Mouse (Mus musculus) layer of hippocampus, postnatal 36 days (tissue): ENCODE results near the gene RPS10-NUDT3. TPM values are rescaled to one million over a fixed set of nuclear protein-coding genes. Genes with fewer than 3 reads are reported as not detected.
A peak's percentile ranks its signal among the peaks of the same experiment; 100 is the strongest.
"Not testable (repeated sequence)": the region's sequence is repeated elsewhere in the genome, so short reads cannot be mapped to it uniquely, and the experiment has no call there.

Experiments used
- DNase-seq, 2 experiments: peaks; one replicate each; pipeline ENCODE4 v3.0.0; 2022
- total RNA-seq, 2 experiments: library from RNA; stranded (reverse); gene quantifications; 2 replicates each; pipeline ENCODE4 v1.2.3; 2021

Gene RPS10-NUDT3
- total RNA-seq, 2 experiments from 2014 or later: not detected

DNA sequence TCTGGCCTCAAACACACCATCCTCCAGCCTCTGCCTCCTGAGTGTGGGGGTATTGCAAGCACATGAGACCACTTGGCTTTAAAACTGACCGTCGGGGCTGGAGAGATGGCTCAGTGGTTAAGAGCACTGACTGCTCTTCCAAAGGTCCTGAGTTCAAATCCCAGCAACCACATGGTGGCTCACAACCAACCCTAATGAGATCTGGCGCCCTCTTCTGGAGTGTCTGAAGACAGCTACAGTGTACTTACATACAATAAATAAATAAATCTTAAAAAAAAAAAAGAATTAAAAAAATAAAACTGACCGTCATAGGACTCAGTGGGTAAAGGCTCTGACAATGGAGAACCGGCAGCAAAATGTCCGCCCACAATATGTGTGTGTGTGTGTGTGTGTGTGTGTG, 4.8 kb upstream of the RPS10-NUDT3 start:
- not testable (repeated sequence) for DNase-seq

GRCm38 (mm10) chr17:27638921-27639332, 3.9 kb upstream of the RPS10-NUDT3 start:
- DNase-seq: peak; percentile 56 to 64

GRCm38 (mm10) chr17:27637333-27637732, 2.3 kb upstream of the RPS10-NUDT3 start:
- DNase-seq: no peak

GRCm38 (mm10) chr17:27636132-27637020, 1.4 kb upstream of the RPS10-NUDT3 start, which contains the start of gene Rps10:
Gene Rps10, minus strand, starts transcription at chr17:27636669.
- DNase-seq: no peak

- not testable (repeated sequence) for DNase-seq
Observed at GRCm38 (mm10) chr17:27635575-27635903, 517 bp upstream of the RPS10-NUDT3 start.

DNA sequence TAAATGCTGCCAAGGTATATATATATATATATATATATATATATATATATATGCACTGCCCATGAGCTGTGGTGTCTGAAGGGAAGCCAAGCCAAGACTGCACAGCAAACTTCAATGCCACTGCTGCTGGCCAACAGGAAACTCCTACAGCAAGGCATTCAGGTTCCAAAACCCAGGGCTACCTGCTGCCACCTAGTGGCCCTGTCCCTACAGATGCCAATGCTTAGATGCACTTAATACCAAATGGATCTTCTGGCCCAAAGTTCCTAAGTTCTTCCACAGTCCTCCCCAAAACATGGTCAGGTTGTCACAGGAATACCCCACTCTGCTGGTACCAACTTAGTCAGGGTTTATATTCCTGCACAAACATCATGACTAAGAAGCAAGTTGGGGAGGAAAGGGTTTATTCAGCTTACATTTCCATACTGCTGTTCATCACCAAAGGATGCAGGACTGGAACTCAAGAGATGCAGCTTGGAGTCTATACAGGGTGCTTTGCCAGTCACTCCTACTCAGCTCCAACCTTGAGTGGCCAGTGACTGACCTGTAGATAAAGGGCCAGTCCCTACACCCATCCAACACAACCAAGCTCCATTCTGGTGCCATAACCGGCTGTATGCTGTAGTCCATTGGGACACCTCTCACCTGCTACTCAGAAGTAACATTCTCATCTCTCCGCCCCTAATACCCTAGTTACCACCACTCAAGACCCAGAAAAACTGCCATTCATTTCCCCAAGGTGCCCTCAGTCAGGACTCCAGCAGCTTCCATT, 5.6 kb downstream of the RPS10-NUDT3 start:
- DNase-seq: peak; percentile 69 to 74

DNA sequence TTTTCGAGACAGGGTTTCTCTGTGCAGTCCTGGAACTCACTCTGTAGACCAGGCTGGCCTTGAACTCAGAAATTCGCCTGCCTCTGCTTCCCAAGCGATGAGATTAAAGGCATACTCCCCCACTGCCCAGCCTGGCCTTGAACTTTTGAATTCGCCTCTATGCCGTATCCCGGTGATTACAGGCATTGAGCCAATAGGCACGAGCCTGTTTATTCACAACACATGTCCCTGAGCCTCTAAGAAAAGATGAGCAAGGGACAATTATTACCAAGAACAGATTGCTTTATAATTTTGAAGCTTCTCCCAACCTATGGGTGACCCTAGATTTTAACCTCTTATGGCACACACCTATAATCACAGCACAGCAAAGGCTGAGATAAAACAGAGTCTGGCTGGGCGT, 6.6 kb downstream of the RPS10-NUDT3 start:
- DNase-seq: no peak

DNA sequence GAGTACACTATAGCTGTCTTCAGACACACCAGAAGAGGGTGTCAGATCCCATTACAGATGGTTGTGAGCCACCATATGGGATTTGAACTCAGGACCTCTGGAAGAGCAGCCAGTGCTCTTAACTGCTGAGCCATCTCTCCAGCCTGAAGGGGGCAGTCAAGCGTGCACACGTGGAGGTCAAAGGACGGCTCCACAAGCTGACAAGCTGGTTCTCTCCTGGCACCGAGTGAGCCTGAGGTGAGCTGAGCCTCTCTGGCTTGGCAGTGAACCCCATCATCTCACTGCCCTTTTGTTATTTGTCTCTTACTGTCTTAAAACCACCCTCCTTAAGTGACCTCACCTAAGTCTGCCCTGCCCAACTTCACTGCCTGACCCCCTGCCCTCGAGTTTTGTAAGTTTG, 7.6 kb downstream of the RPS10-NUDT3 start:
- DNase-seq: no peak

- no peak for DNase-seq
Observed at GRCm38 (mm10) chr17:27626681-27627080, 8.3 kb downstream of the RPS10-NUDT3 start.

- no peak for DNase-seq
Observed at GRCm38 (mm10) chr17:27625455-27626251, 9.4 kb downstream of the RPS10-NUDT3 start.

- peak; percentile 90 to 91 for DNase-seq
Observed at GRCm38 (mm10) chr17:27623360-27624326, 11.4 kb downstream of the RPS10-NUDT3 start, which contains the start of gene Nudt3. Gene Nudt3, minus strand, starts transcription at chr17:27623495.

GRCm38 (mm10) chr17:27622611-27623359, 12.2 kb downstream of the RPS10-NUDT3 start:
- no peak for DNase-seq

DNA sequence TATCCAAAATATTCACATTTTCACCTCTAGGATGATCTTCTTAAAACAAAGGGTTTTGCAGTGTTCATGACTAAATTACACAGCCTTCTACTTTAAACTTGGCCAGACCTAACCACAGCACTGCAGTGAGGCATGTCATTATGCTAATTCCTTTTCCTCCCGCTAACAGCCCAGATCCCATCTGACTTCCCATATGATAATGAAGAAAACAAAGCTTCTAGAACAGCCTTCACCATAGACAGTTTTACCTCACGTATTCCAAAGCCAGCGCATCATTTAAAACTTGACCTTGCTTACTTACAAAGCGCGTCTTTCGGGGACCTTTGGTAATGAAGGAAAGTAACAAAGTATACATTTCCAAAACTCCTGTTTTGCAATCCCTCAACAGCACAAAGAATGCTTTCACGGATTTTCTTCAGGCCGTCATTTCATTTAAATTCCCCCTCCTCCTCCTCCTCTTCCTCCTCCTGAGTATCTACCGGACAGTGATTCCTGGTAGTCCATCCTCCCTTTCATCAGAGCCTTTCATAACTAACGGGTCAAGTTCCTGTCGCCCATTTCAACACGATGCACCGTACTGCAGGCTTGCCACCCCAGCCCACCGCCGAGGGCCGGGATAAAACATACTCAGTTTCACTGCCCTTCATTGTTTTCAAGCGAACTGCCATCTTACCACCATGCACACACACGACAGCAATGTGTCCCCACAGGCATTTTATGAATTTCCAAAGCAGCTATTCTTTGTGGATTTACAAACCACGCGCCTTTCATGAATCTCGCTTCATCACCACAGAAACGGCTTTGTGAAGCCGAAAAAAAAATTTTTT, 13.1 kb downstream of the RPS10-NUDT3 start:
- no peak for DNase-seq

- no peak for DNase-seq
Observed at GRCm38 (mm10) chr17:27621161-27621560, 13.9 kb downstream of the RPS10-NUDT3 start.

DNA sequence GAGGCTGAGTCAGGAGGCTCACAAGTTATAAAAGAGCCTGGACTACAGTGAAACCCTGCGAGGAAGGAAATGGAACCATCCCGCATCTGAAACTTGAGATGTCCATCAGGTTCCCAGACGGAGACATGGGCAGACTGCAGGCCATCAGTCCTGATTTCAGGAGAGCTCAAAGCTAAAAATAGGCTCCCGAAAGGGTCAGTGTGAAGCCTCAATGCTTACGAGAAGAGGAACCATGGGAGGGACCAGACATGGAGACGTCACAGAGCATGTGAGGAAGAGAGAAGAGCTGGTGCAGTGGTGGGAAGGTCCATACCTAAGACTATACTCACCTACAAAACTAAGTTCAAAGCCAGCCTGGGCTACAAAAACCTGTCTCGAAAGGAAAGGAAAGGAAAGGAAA, 19.6 kb downstream of the RPS10-NUDT3 start:
- DNase-seq: no peak

- DNase-seq: no peak
Observed at GRCm38 (mm10) chr17:27613016-27613415, 22.0 kb downstream of the RPS10-NUDT3 start.

GRCm38 (mm10) chr17:27611994-27612393, 23.0 kb downstream of the RPS10-NUDT3 start:
- DNase-seq: no peak

GRCm38 (mm10) chr17:27611519-27611884, 23.5 kb downstream of the RPS10-NUDT3 start:
- DNase-seq: no peak

- DNase-seq: peak; percentile 61 to 66
Observed at GRCm38 (mm10) chr17:27610679-27611518, 24.1 kb downstream of the RPS10-NUDT3 start.
